Mouse (Mus musculus) ES-Bruce4 (cell line): ENCODE measurements around the gene Adgb. TPM values are rescaled to one million over a fixed set of nuclear protein-coding genes. Genes with fewer than 3 reads are reported as not detected.

ENCODE experiments used
- H3K27ac ChIP-seq: 2 replicates; pipeline ENCODE4 v1.5.1; 2012; ENCODE audit warnings: low read length, inconsistent platforms; ENCODE audit not compliant: insufficient read depth
- H3K27me3 ChIP-seq: 2 replicates; pipeline ENCODE4 v1.6.1; 2012; ENCODE audit warnings: mild to moderate bottlenecking, low read length, inconsistent platforms; ENCODE audit not compliant: control insufficient read depth, poor library complexity, insufficient read depth, severe bottlenecking
- H3K36me3 ChIP-seq: 2 replicates; pipeline ENCODE4 v1.6.1; 2012; ENCODE audit warnings: inconsistent platforms, mild to moderate bottlenecking, low read length, moderate library complexity; ENCODE audit not compliant: control insufficient read depth, poor library complexity, insufficient read depth, severe bottlenecking
- H3K4me1 ChIP-seq: one replicate; pipeline ENCODE4 v1.8.1; 2011; ENCODE audit warnings: low read length; ENCODE audit not compliant: control insufficient read depth, insufficient read depth
- H3K4me3 ChIP-seq: 2 replicates; pipeline ENCODE4 v1.5.1; 2011; ENCODE audit warnings: low read depth, mild to moderate bottlenecking, low read length
- H3K9ac ChIP-seq: 2 replicates; pipeline ENCODE4 v1.6.1; 2012; ENCODE audit warnings: low read depth, mild to moderate bottlenecking, inconsistent platforms; ENCODE audit not compliant: poor library complexity, severe bottlenecking
- H3K9me3 ChIP-seq: replicated peaks from 2 replicates; pipeline ENCODE4 v1.6.1; 2012; ENCODE audit warnings: mild to moderate bottlenecking, low read length, inconsistent platforms; ENCODE audit not compliant: control insufficient read depth, poor library complexity, insufficient read depth, severe bottlenecking
- CTCF ChIP-seq: IDR thresholded peaks from one replicate; pipeline ENCODE4 v1.8.1; 2011; ENCODE audit warnings: low read depth, low read length
- EP300 ChIP-seq: IDR thresholded peaks from 2 replicates; pipeline ENCODE4 v1.6.1; 2011; ENCODE audit warnings: low read depth, low read length; ENCODE audit not compliant: insufficient read depth
- POLR2A ChIP-seq: IDR thresholded peaks from one replicate; pipeline ENCODE4 v1.8.1; 2011; ENCODE audit warnings: low read length; ENCODE audit not compliant: insufficient read depth
- polyA plus RNA-seq: library from polyadenylated mRNA; stranded (reverse); fragments of >200 nt; gene quantifications from 2 replicates; pipeline ENCODE4 v1.2.4, GENCODE M21; 2011; ENCODE audit warnings: low read depth; ENCODE audit not compliant: missing spikeins, insufficient read depth, insufficient read length

The Adgb gene
- polyA plus RNA-seq, 1 experiment: not detected

GRCm38 (mm10) chr10:10314521-10314920, 157.6 kb downstream of the Adgb start:
- Histone ChIP-seq H3K27ac (no peak overlapping the region), H3K4me1 (no peaks in the 10 kb centered on the region)
- TF ChIP-seq EP300 (no peak), POLR2A (no peak), CTCF (no peak)

GRCm38 (mm10) chr10:10309877-10310426, 162.2 kb downstream of the Adgb start:
- Histone ChIP-seq H3K36me3 (no peaks in the 10 kb centered on the region), H3K9ac (no peak overlapping the region), H3K27me3 (no peaks in the 10 kb centered on the region), H3K4me3 (no peak overlapping the region), H3K4me1 (no peaks in the 10 kb centered on the region), H3K27ac (no peak overlapping the region), H3K9me3 (no peaks in the 10 kb centered on the region)
- TF ChIP-seq EP300: no peak

More at GRCm38 (mm10) chr10:10314521-10314920, 157.6 kb downstream of the Adgb start:
- H3K9ac ChIP-seq: no peak overlapping the region
- H3K9me3 ChIP-seq: no peaks in the 10 kb centered on the region; the same call in 1 of the 2 replicates
- no peaks in the 10 kb centered on the region for H3K27me3 ChIP-seq
- no peak overlapping the region for H3K4me3 ChIP-seq
- H3K36me3 ChIP-seq: no peaks in the 10 kb centered on the region

- Histone ChIP-seq H3K27me3 (no peaks in the 10 kb centered on the region), H3K36me3 (no peaks in the 10 kb centered on the region), H3K9ac (no peak overlapping the region), H3K27ac (no peak overlapping the region), H3K4me1 (no peaks in the 10 kb centered on the region), H3K4me3 (no peak overlapping the region), H3K9me3 (no peaks in the 10 kb centered on the region)
- TF ChIP-seq POLR2A (no peak), EP300 (no peak), CTCF (no peak)
Measured at GRCm38 (mm10) chr10:10309056-10309455, 163.1 kb downstream of the Adgb start.

- Histone ChIP-seq H3K9me3 (no peaks in the 10 kb centered on the region), H3K4me1 (no peaks in the 10 kb centered on the region), H3K4me3 (no peak overlapping the region), H3K27me3 (no peaks in the 10 kb centered on the region), H3K27ac (no peak overlapping the region), H3K9ac (no peak overlapping the region), H3K36me3 (no peaks in the 10 kb centered on the region)
- TF ChIP-seq CTCF: no peak
- TF ChIP-seq EP300: no peak
- no peak for TF ChIP-seq POLR2A
Measured at GRCm38 (mm10) chr10:10307384-10307783, 164.7 kb downstream of the Adgb start.

- no peak for TF ChIP-seq CTCF
Measured at GRCm38 (mm10) chr10:10304370-10304769, 167.8 kb downstream of the Adgb start.

GRCm38 (mm10) chr10:10301692-10302091, 170.4 kb downstream of the Adgb start:
- Histone ChIP-seq H3K9me3 (no peaks in the 10 kb centered on the region), H3K9ac (no peak overlapping the region), H3K27me3 (no peaks in the 10 kb centered on the region), H3K4me1 (no peaks in the 10 kb centered on the region), H3K4me3 (no peak overlapping the region), H3K36me3 (no peaks in the 10 kb centered on the region), H3K27ac (no peak overlapping the region)
- no peak for TF ChIP-seq EP300
- TF ChIP-seq POLR2A: no peak
- no peak for TF ChIP-seq CTCF

More at GRCm38 (mm10) chr10:10304370-10304769, 167.8 kb downstream of the Adgb start:
- Histone ChIP-seq H3K27ac (no peak overlapping the region), H3K36me3 (no peaks in the 10 kb centered on the region), H3K9me3 (no peaks in the 10 kb centered on the region), H3K9ac (no peak overlapping the region), H3K4me3 (no peak overlapping the region), H3K27me3 (no peaks in the 10 kb centered on the region), H3K4me1 (no peaks in the 10 kb centered on the region)
